Mouse (Mus musculus): ENCODE measurements around the gene Prkcsh.

The Prkcsh gene

GRCm38 (mm10) chr9:21987592-21988342 lies 14.8 kb upstream of the Prkcsh start:
- peak in 1 of 2 experiments; percentile 39 for DNase-seq

DNA sequence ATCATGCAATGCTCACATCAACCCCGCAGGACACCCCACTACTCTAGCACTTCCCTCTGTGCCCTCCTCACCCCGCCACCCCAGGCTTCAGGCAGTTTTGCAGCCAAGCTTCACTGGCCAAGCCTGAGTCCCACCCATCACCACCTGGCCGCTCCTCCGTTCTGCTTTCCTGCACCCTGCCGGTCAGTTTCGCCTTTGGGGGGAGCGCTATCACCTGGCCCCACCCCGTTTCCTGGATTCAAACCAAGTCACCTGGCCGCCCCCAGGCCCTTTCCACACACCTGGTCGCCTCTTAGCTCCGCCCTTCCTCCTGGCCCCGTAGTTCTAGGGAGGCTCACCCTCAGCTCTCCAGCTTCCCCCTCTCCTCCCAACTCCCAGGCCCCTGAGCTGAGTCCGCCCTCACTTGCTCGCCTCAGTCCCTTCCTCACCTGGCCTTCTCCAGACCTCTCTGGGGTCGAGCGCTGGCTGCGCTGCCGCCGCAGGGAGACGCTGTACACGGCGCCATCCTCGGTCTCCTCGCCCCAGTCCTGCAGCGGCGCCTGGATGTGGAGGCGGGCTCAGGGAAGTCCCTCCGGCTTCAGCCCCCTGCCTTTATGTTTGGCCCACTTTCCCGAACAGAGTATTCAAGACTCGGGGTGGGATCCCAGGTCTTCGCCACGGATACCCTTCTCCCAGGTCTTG lies 14.0 kb upstream of the Prkcsh start:
- DNase-seq: peak; percentile 80 to 81

- peak; percentile 83 to 94 for DNase-seq
Measured at GRCm38 (mm10) chr9:21989230-21990110, 13.1 kb upstream of the Prkcsh start, which contains the start of gene Rgl3. Rgl3 (minus strand) TSS chr9:21989446.

DNA sequence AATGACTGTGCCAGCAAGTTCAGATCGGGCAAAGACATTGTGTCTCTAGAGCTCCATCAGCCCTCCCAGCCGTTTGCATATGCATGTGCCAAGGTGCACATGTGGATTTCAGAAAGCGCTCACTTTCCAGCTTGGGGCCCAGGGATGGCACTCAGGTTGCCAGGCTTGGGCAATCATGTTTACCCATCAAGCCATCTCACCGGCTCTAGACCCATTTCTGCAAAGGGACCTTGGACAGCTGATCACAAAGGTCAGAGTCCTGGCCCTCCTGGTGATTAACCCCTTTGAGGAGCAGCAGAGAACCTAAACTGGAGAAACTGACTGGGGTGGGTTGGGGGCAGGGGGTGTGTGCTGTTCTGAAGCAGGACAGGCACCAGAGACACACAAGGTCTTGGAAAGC lies 10.4 kb upstream of the Prkcsh start:
- DNase-seq: peak; percentile 25 to 50

- DNase-seq: no peak
Measured at GRCm38 (mm10) chr9:21996178-21996867, 6.3 kb upstream of the Prkcsh start.

DNA sequence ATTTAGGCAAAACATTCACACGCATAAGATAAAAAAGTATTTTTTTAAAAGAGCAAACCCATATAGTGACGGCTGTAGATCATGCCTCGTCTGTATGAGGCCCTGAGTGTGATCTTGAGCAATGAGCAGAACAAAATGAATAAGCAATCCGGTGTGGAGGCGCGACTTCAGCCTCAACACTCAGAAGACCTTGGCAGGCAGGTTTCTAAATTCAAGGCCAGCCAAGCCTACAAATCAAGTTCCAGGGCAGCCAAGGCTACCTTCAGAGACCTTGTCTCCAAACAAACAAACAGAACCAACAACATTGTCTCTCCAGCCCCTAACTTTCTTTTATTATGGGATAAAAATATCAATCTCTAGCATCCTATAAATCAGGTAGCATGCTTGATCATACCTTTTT lies 2.3 kb upstream of the Prkcsh start:
- no peak for DNase-seq

- DNase-seq: no peak
Measured at GRCm38 (mm10) chr9:22001633-22002032, 973 bp upstream of the Prkcsh start.

DNA sequence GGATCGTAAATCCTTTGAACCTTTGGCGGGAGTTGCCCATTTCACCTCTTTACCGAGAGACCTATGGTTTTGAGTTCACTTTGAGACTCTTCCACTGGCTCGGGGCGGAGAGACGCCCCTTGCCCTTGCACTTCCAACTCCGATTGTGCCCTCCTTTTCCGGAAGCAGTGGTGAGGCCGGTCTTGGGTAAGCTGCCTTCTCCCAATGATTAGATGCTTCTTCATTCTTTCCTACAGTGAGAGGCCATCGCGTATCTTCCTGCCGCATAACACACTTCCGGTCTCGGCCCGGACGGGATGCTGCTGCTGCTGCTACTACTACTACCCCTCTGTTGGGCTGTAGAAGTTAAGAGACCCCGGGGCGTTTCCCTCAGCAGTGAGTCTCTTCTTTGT lies 553 bp downstream of the Prkcsh start:
- peak in 1 of 2 experiments; percentile 47 for DNase-seq

- DNase-seq: no peak
Measured at GRCm38 (mm10) chr9:22004546-22004945, 1.9 kb downstream of the Prkcsh start.

GRCm38 (mm10) chr9:22011055-22011454 lies 8.4 kb downstream of the Prkcsh start:
- DNase-seq: no peak

DNA sequence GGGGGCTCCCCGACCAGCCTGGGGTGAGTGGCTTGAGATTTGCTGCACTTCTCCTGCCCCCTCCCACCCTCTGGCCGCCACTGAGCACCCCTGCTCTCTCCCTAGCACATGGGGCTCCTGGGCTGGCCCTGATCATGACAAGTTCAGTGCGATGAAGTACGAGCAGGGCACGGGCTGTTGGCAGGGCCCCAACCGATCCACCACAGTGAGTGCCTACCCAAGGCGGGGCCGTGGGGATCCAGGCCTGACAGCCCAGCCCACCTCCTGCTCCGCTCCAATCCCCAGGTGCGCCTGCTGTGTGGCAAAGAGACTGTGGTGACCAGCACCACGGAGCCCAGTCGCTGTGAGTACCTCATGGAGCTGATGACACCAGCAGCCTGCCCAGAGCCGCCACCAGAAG lies 10.1 kb downstream of the Prkcsh start:
- DNase-seq: no peak

GRCm38 (mm10) chr9:22016245-22016644 lies 13.6 kb downstream of the Prkcsh start:
- DNase-seq: no peak

- DNase-seq: no peak
Measured at GRCm38 (mm10) chr9:22017208-22017825, 14.7 kb downstream of the Prkcsh start.

DNA sequence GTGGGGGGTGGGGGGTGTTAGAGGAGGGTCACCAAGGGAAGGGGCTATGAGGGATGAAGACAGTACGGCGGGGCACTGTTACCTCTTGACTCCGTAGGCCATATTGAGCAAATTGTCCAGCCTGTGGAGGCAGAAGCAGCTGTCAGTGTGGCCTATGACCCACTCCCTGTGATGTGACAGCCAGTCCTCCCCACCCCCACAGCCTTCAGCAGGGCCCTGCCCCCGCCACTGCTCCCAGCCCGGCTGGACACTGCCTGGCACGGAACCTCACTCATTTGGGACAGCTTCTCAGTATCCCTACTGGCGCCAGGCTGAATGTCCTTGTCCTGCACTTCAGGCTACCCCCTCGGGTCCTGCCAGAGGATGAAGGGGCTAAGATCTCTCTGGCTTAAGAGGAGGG lies 22.0 kb downstream of the Prkcsh start:
- DNase-seq: no peak

DNA sequence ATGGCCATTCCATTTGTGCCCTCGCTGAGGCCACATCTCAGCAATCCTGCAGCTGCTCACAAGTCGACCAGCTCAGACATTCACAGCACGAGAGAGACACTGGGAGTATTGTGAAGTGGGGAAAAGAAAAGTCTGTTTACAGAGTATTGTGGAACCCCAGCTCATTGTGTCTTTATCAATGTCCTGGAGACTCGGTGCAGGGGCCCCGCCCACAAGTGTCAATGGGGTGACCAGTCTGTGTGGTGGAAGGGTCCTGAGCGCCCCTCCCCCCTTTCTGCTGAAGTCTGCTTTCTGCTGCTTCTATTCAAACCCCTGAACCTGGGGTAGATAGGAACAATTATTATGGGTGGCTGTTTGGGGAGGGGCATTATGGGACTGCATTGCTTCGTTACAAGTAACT lies 25.9 kb downstream of the Prkcsh start:
- DNase-seq: no peak

DNA sequence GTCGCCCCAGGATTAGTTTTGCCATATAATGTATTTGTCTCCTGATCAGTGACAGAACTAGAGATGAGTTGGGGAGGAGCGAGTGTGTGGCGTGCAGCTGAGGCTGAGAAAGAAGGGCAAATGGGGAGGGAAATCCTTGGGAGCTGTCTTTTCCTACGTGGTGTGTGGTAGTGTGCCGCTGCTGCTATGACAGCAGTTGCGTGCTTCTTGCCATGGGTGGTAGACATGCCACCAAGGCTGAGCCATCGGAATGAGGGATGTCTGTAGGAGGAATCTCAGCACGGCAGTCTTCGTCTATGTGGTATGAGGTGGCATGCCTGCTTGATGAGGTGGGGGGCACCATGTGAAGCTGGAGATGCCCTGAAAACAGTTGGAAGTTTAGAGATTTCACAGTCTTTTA lies 27.8 kb downstream of the Prkcsh start:
- DNase-seq: no peak

DNA sequence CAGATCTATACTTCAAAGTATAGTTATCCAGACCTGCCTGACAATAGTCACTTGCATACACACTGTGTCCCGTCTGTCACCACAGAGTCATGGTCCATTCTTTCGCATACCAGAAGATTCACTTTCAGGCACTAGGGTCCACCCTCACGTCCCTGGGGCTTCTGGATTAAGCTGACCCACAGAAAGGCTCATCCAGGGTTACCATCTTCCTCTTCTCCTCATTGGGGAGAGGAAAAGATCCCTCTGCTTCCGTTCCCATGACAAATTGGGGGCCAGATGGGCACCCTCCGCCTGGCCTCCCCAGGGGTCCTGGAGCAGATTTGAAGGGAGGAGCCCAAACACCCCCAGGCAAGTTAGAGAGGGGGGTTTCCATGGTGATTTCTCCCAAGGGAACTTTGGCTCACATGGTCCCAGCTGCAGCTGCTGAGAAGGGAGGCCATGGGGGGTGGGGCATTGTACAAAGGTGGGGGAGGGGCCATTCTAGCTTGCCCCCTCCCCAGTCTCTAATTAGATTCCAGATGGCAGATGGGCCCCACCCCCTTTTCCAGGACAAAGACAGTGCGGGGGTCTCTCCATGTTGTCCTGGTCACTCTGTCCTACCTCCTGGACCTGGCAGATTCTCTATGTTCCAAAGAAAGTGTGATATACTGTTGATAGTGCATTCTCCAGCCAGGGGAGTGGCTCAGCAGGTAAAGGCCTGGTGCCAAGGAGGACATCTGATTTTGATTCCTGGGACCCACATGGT lies 32.9 kb downstream of the Prkcsh start:
- DNase-seq: no peak

DNA sequence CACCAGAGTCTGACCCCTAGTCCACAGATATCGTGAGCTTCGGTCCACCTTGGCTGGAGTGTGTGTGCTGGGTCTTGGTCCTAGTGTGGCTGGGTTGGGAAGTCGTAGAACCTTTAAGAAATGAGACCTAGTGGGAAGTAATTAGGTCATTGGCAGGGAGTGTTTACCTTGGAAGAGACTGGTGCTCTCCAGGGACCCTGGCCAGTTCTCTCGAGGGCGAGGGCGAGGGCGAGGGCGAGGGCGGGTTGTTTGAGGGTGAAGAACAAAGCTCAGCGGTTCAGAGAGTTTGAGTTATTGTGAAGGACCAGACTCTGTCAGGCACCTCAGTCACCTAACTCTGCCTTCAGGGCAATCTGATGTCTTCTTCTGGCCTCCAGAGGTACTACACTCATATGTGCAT lies 35.2 kb downstream of the Prkcsh start:
- peak in 1 of 2 experiments; percentile 29 for DNase-seq

DNA sequence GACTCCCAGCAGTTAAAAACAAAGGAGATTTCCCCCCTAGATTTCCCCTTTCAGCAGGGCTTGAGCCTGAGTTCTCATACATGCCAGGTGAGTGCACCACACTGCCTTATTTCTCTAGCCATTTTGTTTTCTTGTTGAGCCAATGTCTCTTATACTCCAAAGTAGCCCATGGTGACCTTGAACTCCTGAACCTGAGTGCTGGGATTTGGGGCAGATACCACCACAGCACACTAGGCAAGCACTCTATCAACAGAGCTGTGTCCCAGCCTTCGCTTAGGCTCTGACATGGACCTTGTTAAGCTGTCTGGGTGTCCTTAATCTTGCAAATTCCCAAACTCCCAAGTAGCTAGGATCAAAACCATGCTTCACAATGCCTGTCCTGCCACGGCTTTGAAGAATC lies 39.2 kb downstream of the Prkcsh start:
- DNase-seq: no peak

GRCm38 (mm10) chr9:22047329-22047728 lies 44.7 kb downstream of the Prkcsh start:
- DNase-seq: peak in 1 of 2 experiments; percentile 15

- no peak for DNase-seq
Measured at GRCm38 (mm10) chr9:22049315-22049714, 46.7 kb downstream of the Prkcsh start.
